Mouse (Mus musculus): Measurements from ENCODE around the gene Gm4792. TPM values are rescaled to one million over a fixed set of nuclear protein-coding genes. Genes with fewer than 3 reads are reported as not detected.

The Gm4792 gene
- polyA plus RNA-seq, 1 experiment from 2014 or later: not detected

DNA sequence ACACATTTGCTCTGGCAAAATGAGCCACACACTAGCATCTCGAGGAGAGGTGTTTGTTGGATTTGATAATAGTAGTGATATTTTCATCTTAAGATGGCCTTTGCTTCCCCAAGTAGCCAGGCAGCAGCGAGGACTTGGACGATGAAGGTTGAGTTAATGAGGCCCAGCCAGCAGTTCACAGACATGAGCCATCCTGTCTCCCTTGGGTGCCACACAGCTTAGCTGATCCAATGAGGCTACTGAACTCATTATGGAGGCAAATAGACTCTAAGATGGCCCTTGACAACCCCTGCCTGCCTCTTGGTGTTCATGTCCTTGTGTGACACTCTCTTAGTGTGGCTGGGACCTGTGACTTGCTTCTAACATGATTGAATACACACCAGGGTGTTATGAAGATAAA lies 43.7 kb downstream of the Gm4792 start:
- H3K9me3 ChIP-seq: no peaks in the 10 kb centered on the region
- no peaks in the 10 kb centered on the region for H3K27me3 ChIP-seq
- H3K36me3 ChIP-seq: no peaks in the 10 kb centered on the region
- no peak overlapping the region for H3K27ac ChIP-seq
- H3K4me1 ChIP-seq: 0 out of 2 replicates have a peak, but pooled peaks cover 2% of the 10 kb centered on the region
- WGBS: 70% methylated on average over 3 of the region's 3 CpGs
- no peak overlapping the region for H3K4me2 ChIP-seq
- no peak overlapping the region for H3K4me3 ChIP-seq
- no peak for ATAC-seq (ENCODE audit: insufficient number of reproducible peaks, low FRiP score, low TSS enrichment, low read depth)
- no peak overlapping the region for H3K9ac ChIP-seq

DNA sequence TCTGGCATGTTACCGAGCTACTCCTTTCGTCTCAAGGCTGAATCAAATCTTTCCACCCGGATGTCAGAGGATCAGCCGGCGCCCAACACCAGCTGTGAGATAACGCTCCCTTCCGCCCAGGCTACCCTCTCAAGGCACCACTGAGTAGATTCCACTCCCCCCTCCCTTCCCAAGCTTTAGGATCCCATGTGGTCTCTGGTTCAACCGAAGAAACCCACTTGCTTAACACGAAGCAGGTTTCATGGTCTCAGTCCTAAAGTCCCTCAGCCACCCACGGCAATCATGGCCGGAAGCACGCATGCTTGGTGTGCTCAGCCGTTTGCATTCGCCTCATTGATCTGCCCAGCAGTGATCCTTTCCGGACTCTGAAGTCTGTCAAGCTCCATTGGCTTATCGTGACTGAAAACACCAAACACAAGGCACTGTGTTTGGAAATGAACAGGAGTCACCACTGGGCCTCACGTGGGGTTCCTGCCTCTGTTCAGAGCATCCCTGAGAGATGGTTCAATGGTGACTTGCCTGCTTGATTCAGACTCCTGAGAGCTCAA lies 45.2 kb downstream of the Gm4792 start:
- no peak overlapping the region for H3K9ac ChIP-seq

DNA sequence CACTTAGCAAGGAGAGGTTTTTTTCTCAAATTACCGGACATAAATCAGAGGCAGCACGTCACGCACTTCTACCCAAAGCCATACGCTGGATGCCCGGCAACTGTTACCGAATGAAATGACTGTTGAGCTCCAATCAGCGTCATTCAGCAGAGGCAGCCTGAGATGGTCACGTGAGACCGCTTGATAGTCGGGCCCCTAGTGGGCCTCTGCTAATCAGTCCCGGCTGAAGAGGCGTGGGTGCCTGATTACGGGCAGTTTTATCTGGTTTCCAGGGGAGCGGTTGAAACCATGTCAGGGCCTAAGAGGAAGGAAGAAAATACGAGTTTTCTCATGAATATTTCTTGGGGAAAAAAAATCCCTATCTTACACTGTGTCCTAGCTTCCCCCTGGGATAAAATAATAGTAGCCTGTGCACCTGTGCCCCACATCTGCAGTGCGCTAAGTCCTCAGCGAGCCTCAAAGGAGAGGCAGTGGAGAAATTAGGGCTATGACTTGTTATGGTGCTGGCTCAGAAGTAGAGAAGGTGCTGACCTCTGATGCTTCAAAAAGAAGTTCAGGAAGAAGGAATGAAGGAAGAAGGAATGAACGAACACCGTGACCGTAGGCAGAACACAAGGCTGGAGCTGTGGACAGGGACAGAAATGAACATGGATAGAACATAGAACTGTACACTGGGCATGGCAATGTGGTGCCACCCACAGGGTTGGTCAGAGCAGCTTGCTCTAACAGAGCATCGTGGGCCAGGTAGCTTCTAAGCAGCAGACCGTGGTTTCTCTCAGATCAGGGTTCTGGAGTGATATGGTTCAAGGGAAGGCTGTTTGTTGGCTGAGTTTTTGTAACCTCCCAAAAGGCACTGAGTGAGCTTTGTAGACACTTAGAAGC lies 48.7 kb downstream of the Gm4792 start:
- Histone ChIP-seq H3K36me3 (no peaks in the 10 kb centered on the region), H3K4me3 (no peak overlapping the region), H3K27me3 (no peaks in the 10 kb centered on the region), H3K27ac (no peak overlapping the region), H3K9ac (no peak overlapping the region), H3K4me2 (no peak overlapping the region), H3K4me1 (0 out of 2 replicates have a peak, but pooled peaks cover 3% of the 10 kb centered on the region), H3K9me3 (no peaks in the 10 kb centered on the region)
- no peak for ATAC-seq (ENCODE audit: insufficient number of reproducible peaks, low FRiP score, low TSS enrichment, low read depth)
- WGBS: 37% methylated on average over 22 of the region's 22 CpGs

More for the DNA sequence above, 45.2 kb downstream of the Gm4792 start:
- Histone ChIP-seq H3K36me3 (no peaks in the 10 kb centered on the region), H3K4me1 (0 out of 2 replicates have a peak, but pooled peaks cover 3% of the 10 kb centered on the region), H3K4me2 (no peak overlapping the region), H3K27ac (no peak overlapping the region), H3K27me3 (no peaks in the 10 kb centered on the region), H3K4me3 (no peak overlapping the region), H3K9me3 (no peaks in the 10 kb centered on the region)
- no peak for ATAC-seq (ENCODE audit: insufficient number of reproducible peaks, low FRiP score, low TSS enrichment, low read depth)
- WGBS: 74% methylated on average over 17 of the region's 17 CpGs

DNA sequence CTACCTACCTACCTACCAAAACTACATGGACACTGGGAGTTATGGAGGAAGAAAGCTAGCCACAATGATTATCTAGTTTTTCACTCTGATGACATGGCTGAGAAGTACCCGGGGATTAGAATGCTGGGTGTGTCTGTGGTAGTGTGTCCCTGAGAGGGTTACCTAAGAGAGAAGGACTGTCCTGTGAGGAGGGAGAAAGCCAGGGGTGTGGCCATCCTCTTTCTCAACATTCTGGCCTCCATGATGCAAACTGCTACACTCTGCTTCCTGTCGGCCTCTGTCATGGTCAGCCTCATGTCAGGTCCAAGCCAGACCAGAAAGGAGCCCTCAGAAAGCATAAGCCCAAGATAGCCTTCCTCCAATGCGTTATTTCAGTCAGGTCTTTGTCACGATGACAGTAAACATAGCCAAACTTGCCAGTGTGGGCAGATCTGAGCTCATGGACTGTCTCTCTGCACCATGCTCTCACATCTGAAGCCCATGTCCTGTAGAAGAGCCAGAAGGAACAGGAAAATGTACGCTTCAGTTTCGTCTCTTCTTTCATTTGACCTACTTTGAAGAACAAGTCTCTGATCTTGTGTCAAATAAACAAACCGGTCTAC lies 50.7 kb downstream of the Gm4792 start:
- Histone ChIP-seq H3K27ac (no peak overlapping the region), H3K36me3 (no peaks in the 10 kb centered on the region), H3K9ac (no peak overlapping the region), H3K4me2 (no peak overlapping the region), H3K9me3 (no peaks in the 10 kb centered on the region), H3K4me1 (0 out of 2 replicates have a peak, but pooled peaks cover 3% of the 10 kb centered on the region), H3K4me3 (no peak overlapping the region), H3K27me3 (no peaks in the 10 kb centered on the region)
- no peak for ATAC-seq (ENCODE audit: insufficient number of reproducible peaks, low FRiP score, low TSS enrichment, low read depth)
- 78% methylated on average over 7 of the region's 7 CpGs for WGBS

Other genes with a start within 250 kb of the Gm4792 start
- 8.0 and 9.0 TPM in 2 replicates for gene Nr2c1, start 150.7 kb downstream of the Gm4792 start, polyA plus RNA-seq (2015; fragmentation: Nextera tagmentation; extraction: Ambion mirVana)
- 253 and 283 TPM in 2 replicates for gene Ndufa12, start 100.0 kb downstream of the Gm4792 start, polyA plus RNA-seq (2015; fragmentation: Nextera tagmentation; extraction: Ambion mirVana)
- 17.5 and 20.8 TPM in 2 replicates for gene Tmcc3, start 13.2 kb upstream of the Gm4792 start, polyA plus RNA-seq (2015; fragmentation: Nextera tagmentation; extraction: Ambion mirVana)

Data from limb, embryonic 15.5 days (tissue).